Mouse (Mus musculus) brain, embryonic 18.5 days (tissue): ENCODE data around the gene Fzd4.

ENCODE experiments used
- DNase-seq: peaks from one replicate; pipeline ENCODE4 v3.0.0-alpha.2; 2012; ENCODE audit warnings: low read depth, low spot score

The Fzd4 gene

GRCm38 (mm10) chr7:89401136-89401858, 2.9 kb upstream of the Fzd4 start:
- no peak for DNase-seq

- DNase-seq = no peak
These were observed 2.2 kb upstream of the Fzd4 start for GRCm38 (mm10) chr7:89401936-89402335.

GRCm38 (mm10) chr7:89403053-89403972, 842 bp upstream of the Fzd4 start:
- peak; percentile 12 for DNase-seq

GRCm38 (mm10) chr7:89404734-89405440, 732 bp downstream of the Fzd4 start:
- DNase-seq = no peak

GRCm38 (mm10) chr7:89406011-89406410, 1.9 kb downstream of the Fzd4 start:
- DNase-seq = no peak

GRCm38 (mm10) chr7:89407006-89407940, 3.1 kb downstream of the Fzd4 start:
- DNase-seq = no peak

- no peak for DNase-seq
These were observed 6.1 kb downstream of the Fzd4 start for GRCm38 (mm10) chr7:89410294-89410693.

GRCm38 (mm10) chr7:89411346-89411745, 7.2 kb downstream of the Fzd4 start:
- DNase-seq = no peak

- DNase-seq = no peak
These were observed 7.9 kb downstream of the Fzd4 start for GRCm38 (mm10) chr7:89412094-89412493.

- DNase-seq = no peak
These were observed 11.9 kb downstream of the Fzd4 start for GRCm38 (mm10) chr7:89416027-89416426.

- no peak for DNase-seq
These were observed 13.6 kb downstream of the Fzd4 start for GRCm38 (mm10) chr7:89417707-89418106.

- DNase-seq = no peak
These were observed 14.0 kb downstream of the Fzd4 start for GRCm38 (mm10) chr7:89418127-89418653.

GRCm38 (mm10) chr7:89418917-89419679, 14.9 kb downstream of the Fzd4 start:
- no peak for DNase-seq

GRCm38 (mm10) chr7:89421294-89421693, 17.1 kb downstream of the Fzd4 start:
- DNase-seq = no peak

GRCm38 (mm10) chr7:89422650-89423049, 18.5 kb downstream of the Fzd4 start:
- DNase-seq = no peak

- no peak for DNase-seq
These were observed 19.0 kb downstream of the Fzd4 start for GRCm38 (mm10) chr7:89423194-89423593.

- DNase-seq = no peak
These were observed 19.6 kb downstream of the Fzd4 start for GRCm38 (mm10) chr7:89423688-89424255.

GRCm38 (mm10) chr7:89424659-89425058, 20.5 kb downstream of the Fzd4 start:
- DNase-seq = no peak
